Mouse (Mus musculus): ENCODE data around the gene Crtc1.

- TF ChIP-seq POLR2A (IDR thresholded peaks at IDR 0.05; ENCODE audit: borderline replicate concordance, extremely low read depth, low read depth, low read length) (no peak), CTCF (IDR thresholded peaks at IDR 0.05; ENCODE audit: insufficient read depth, low read length) (no peak)
Measured at GRCm38 (mm10) chr8:70347860-70348420, 91.4 kb downstream of the Crtc1 start.
